Mouse (Mus musculus) thymus, postnatal 4 days (tissue): ENCODE measurements at regions not wholly inside any gene's neighbourhood (a gene's known extent, or its start where the extent isn't known, plus 50 kb on each side); places are given as distances from the start of the nearest gene placed in this dataset.

Experiments
- DNase-seq: peaks from one replicate; pipeline ENCODE4 v3.0.0; 2021

DNA sequence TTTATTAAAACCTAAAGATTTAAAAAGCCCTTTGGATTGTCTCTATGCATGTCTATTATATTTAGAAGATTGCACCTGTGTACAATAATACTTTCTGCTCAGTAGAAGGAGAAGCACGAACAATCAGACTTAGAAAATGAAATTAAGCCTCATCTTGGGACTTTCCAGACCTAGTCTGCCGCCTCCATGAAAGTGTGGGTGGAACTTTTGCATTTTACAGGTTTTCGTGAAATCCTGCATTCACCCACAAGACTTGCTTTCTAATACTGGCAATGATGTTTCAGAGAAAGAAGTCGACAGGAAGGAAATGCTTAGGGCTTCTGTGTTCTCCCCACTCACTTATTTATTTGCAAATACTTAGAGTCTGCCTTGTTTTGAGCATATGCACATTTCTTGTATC is 58.3 kb upstream of the Zfp770 start:
- DNase-seq = no peak
